Mouse (Mus musculus): ENCODE measurements at regions not wholly inside any gene's neighbourhood (a gene's known extent, or its start where the extent isn't known, plus 50 kb on each side); places are given as distances from the start of the nearest gene placed in this dataset.

DNA sequence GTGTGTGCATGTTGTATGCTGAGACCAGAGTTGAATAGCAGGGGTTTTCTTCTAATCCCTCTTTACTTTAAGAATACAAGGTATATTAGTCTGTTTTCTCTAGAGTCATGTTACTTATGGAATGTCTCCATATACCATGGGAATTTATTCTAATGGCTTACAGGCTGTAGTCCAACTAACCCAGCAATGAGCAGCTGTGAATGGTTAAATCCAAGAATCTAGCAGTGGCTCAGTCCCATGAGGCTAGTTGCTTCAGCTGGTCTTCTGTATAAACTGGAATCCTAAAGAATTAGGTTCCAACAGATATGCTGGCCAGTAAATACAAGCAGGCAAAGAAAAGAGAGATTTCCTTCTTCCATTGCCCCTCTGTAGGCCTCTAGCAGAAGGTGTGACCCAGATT lies 99.7 kb upstream of the Hs6st1 start:
- TF ChIP-seq CTCF (IDR thresholded peaks at IDR 0.05; ENCODE audit: insufficient read depth, low read depth, low read length) = no peak
- no peak for TF ChIP-seq POLR2A (IDR thresholded peaks at IDR 0.05; ENCODE audit: insufficient read depth, low read depth, low read length)

Measured in olfactory bulb, adult 2 months (tissue).